Mouse (Mus musculus): Measurements from ENCODE around the gene Rbbp8nl.
A peak's percentile ranks its signal among the peaks of the same experiment; 100 is the strongest.
"Not testable (repeated sequence)": the region's sequence is repeated elsewhere in the genome, so short reads cannot be mapped to it uniquely, and the experiment has no call there.

Rbbp8nl gene

GRCm38 (mm10) chr2:180279321-180279720 lies 10.4 kb downstream of the Rbbp8nl start:
- DNase-seq: no peak

- no peak for DNase-seq
Measured at GRCm38 (mm10) chr2:180277773-180278320, 11.8 kb downstream of the Rbbp8nl start.

GRCm38 (mm10) chr2:180276851-180277259 lies 12.8 kb downstream of the Rbbp8nl start:
- DNase-seq: no peak

GRCm38 (mm10) chr2:180276385-180276784 lies 13.3 kb downstream of the Rbbp8nl start:
- DNase-seq: no peak

- peak; percentile 92 for DNase-seq
Measured at GRCm38 (mm10) chr2:180275836-180276235, 13.8 kb downstream of the Rbbp8nl start.

- DNase-seq: no peak
Measured at GRCm38 (mm10) chr2:180274523-180274922, 15.2 kb downstream of the Rbbp8nl start.

GRCm38 (mm10) chr2:180273394-180274244 lies 16.1 kb downstream of the Rbbp8nl start, which contains the start of gene Cables2:
Cables2 (minus strand) TSS chr2:180273496.
- DNase-seq: peak; percentile 89

- DNase-seq: peak; percentile 53
Measured at GRCm38 (mm10) chr2:180272884-180273321, 16.8 kb downstream of the Rbbp8nl start.

- no peak for DNase-seq
Measured at GRCm38 (mm10) chr2:180271804-180272395, 17.8 kb downstream of the Rbbp8nl start.

GRCm38 (mm10) chr2:180270537-180271255 lies 19.0 kb downstream of the Rbbp8nl start:
- DNase-seq: no peak

GRCm38 (mm10) chr2:180269329-180269728 lies 20.4 kb downstream of the Rbbp8nl start:
- no peak for DNase-seq

- no peak for DNase-seq
Measured at GRCm38 (mm10) chr2:180267955-180268354, 21.7 kb downstream of the Rbbp8nl start.

GRCm38 (mm10) chr2:180262891-180263290 lies 26.8 kb downstream of the Rbbp8nl start:
- DNase-seq: no peak

GRCm38 (mm10) chr2:180262441-180262840 lies 27.2 kb downstream of the Rbbp8nl start:
- no peak for DNase-seq

GRCm38 (mm10) chr2:180261901-180262300 lies 27.8 kb downstream of the Rbbp8nl start:
- DNase-seq: no peak

GRCm38 (mm10) chr2:180260610-180261480 lies 28.8 kb downstream of the Rbbp8nl start:
- no peak for DNase-seq

GRCm38 (mm10) chr2:180259826-180260609 lies 29.7 kb downstream of the Rbbp8nl start:
- DNase-seq: not testable (repeated sequence)

GRCm38 (mm10) chr2:180258951-180259484 lies 30.7 kb downstream of the Rbbp8nl start:
- DNase-seq: not testable (repeated sequence)

GRCm38 (mm10) chr2:180257963-180258865 lies 31.5 kb downstream of the Rbbp8nl start:
- no peak for DNase-seq

Measured in right cerebral cortex, postnatal 4 days (tissue).